Mouse (Mus musculus) urinary bladder, postnatal 10 days (tissue): ENCODE data around the gene Cntnap2.
"Not testable (repeated sequence)": the region's sequence is repeated elsewhere in the genome, so short reads cannot be mapped to it uniquely, and the experiment has no call there.

Source experiments
- DNase-seq: peaks from one replicate; pipeline ENCODE4 v3.0.0; 2022; ENCODE audit warnings: low spot score

Cntnap2 gene

GRCm38 (mm10) chr6:46263171-46263570, 1204.0 kb downstream of the Cntnap2 start:
- DNase-seq, result no peak

- no peak for DNase-seq
Observed at GRCm38 (mm10) chr6:46346946-46347345, 1287.8 kb downstream of the Cntnap2 start.

GRCm38 (mm10) chr6:46361091-46361490, 1301.9 kb downstream of the Cntnap2 start:
- DNase-seq, result no peak

GRCm38 (mm10) chr6:46362156-46362555, 1303.0 kb downstream of the Cntnap2 start:
- no peak for DNase-seq

- no peak for DNase-seq
Observed at GRCm38 (mm10) chr6:46398725-46399589, 1339.8 kb downstream of the Cntnap2 start.

GRCm38 (mm10) chr6:46414154-46414553, 1355.0 kb downstream of the Cntnap2 start:
- no peak for DNase-seq

GRCm38 (mm10) chr6:46414562-46414961, 1355.4 kb downstream of the Cntnap2 start:
- no peak for DNase-seq

GRCm38 (mm10) chr6:46419827-46420226, 1360.7 kb downstream of the Cntnap2 start:
- DNase-seq, result no peak

GRCm38 (mm10) chr6:46420349-46420748, 1361.2 kb downstream of the Cntnap2 start:
- DNase-seq, result no peak

GRCm38 (mm10) chr6:46428231-46428630, 1369.1 kb downstream of the Cntnap2 start:
- no peak for DNase-seq

GRCm38 (mm10) chr6:46450917-46451638, 1391.9 kb downstream of the Cntnap2 start:
- no peak for DNase-seq

GRCm38 (mm10) chr6:46472683-46473082, 1413.5 kb downstream of the Cntnap2 start:
- no peak for DNase-seq

GRCm38 (mm10) chr6:46484392-46484791, 1425.2 kb downstream of the Cntnap2 start:
- no peak for DNase-seq

- no peak for DNase-seq
Observed at GRCm38 (mm10) chr6:46502786-46503185, 1443.6 kb downstream of the Cntnap2 start.

- DNase-seq, result no peak
Observed at GRCm38 (mm10) chr6:46512841-46513240, 1453.7 kb downstream of the Cntnap2 start.

GRCm38 (mm10) chr6:46537586-46537985, 1478.4 kb downstream of the Cntnap2 start:
- not testable (repeated sequence) for DNase-seq

GRCm38 (mm10) chr6:46563470-46563869, 1504.3 kb downstream of the Cntnap2 start:
- no peak for DNase-seq

GRCm38 (mm10) chr6:46575055-46575454, 1515.9 kb downstream of the Cntnap2 start:
- no peak for DNase-seq

GRCm38 (mm10) chr6:46612365-46612764, 1553.2 kb downstream of the Cntnap2 start:
- no peak for DNase-seq

GRCm38 (mm10) chr6:46612872-46613271, 1553.7 kb downstream of the Cntnap2 start:
- no peak for DNase-seq

- no peak for DNase-seq
Observed at GRCm38 (mm10) chr6:46669018-46669417, 1609.9 kb downstream of the Cntnap2 start.

- DNase-seq, result no peak
Observed at GRCm38 (mm10) chr6:46675081-46675480, 1615.9 kb downstream of the Cntnap2 start.

- DNase-seq, result no peak
Observed at GRCm38 (mm10) chr6:46675621-46676020, 1616.5 kb downstream of the Cntnap2 start.
